Mouse (Mus musculus): Measurements from ENCODE around the gene Cend1.

The Cend1 gene

DNA sequence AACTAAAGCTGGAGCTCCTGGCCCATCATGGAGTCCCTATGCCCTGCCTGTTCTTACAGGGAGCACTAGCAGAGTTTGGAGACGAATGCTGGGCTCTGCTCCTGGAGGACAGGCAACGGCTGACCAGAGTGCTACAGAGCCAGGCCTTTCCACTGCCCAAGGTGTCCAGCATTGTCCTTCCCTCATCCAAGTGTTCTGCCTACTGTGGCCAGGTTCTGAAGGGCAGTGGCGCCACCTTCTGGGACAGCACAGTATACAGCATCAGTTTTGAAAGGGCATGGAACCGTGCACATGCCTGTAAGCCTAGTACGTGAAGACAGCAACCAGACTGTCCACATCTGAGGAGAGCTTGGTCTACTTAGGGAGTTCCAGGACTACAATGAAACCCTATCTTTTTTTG lies 26.0 kb downstream of the Cend1 start:
- ATAC-seq (ENCODE audit: insufficient number of reproducible peaks, low FRiP score, low TSS enrichment) = peak; percentile 20; the same call in 1 of the 2 replicates

DNA sequence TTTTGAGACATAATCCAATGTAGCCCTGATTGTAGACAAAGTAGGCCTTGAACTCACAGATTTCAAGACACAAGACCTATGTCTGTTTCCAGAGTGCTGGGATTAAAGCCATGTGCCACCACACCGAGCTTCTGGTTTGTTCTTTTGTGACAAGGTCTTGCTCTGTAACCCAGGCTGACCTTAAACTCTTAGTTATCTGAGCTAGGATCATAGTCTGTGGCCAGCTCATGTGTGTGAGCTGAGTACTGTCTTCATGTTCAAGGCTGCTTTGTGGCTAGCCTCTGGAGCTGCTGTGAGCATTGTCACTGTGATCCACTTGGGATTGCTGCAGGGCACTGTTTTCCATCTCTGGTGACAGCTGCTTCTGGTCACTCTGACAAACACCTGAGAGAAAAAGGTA lies 33.9 kb downstream of the Cend1 start:
- no peak for ATAC-seq (ENCODE audit: insufficient number of reproducible peaks, low FRiP score, low TSS enrichment)

DNA sequence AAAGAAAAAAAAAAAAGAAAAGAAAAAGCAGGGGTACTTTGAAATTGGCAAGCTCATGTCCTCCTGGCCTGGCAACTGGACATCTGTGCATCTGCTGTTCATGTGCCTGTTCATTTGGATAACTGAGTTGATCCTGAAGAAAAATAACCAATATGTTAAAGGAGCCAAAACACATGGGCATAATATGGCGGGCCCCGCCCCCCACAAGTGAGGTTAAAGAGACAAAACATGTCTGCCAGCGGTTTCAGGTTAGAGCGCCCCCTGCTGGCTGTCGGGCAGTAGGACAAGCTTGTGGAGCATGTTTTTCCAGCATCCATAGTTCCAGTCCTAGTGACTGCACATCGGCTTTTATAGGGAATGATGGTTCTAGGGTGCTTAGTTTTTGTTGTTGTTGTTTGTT lies 34.5 kb downstream of the Cend1 start:
- no peak for ATAC-seq (ENCODE audit: insufficient number of reproducible peaks, low FRiP score, low TSS enrichment)

DNA sequence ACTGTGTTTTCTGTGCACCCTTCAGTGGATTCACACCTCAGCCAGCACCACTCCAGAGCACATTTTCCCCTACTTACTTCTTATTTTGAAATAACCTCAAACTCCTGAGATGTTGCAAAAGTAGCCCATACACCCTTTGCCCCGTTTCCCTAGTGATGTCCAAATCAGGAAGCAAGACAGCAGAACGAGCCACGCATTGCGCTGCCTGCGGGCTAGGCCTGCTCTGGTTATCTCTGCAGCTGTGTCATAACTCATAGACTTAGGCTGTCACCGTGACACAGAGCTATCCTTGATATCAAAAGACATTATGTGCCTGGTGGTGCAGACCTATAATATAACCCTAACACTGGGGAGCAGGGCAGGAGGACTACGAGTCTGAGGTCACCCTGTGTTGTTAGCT lies 35.1 kb downstream of the Cend1 start:
- no peak for ATAC-seq (ENCODE audit: insufficient number of reproducible peaks, low FRiP score, low TSS enrichment)

DNA sequence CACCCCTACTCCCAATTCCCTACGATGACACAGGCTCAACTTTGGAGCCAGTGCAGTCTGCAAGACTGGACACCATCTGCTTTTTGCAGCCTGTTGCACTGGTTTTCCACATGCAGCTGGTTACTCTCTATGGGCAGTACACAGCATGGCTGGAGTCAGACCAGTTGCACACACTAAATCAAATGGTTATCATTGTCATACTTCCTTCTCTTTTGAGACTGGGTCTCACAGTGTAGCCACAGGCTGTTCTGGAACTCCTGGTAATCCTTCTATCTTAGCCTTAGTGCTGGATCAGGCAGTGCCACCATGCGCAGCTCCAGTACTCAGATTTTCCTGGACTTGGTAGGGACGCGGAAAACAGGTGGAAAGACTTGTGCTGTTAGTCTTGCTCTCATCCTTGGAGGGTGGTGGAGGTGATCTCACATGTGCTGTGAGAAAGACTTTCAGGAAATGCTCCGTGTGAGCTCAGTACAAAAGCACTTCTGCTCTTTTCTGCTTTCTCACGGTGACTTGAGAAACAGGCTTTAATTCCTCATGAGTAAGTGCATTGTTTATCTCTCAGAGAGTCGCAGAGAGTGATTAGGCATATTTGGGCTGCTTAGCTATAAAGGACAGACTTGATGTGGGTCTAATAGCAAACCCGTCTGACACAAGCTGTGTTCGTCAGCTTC lies 36.6 kb downstream of the Cend1 start:
- ATAC-seq (ENCODE audit: insufficient number of reproducible peaks, low FRiP score, low TSS enrichment) = no peak

DNA sequence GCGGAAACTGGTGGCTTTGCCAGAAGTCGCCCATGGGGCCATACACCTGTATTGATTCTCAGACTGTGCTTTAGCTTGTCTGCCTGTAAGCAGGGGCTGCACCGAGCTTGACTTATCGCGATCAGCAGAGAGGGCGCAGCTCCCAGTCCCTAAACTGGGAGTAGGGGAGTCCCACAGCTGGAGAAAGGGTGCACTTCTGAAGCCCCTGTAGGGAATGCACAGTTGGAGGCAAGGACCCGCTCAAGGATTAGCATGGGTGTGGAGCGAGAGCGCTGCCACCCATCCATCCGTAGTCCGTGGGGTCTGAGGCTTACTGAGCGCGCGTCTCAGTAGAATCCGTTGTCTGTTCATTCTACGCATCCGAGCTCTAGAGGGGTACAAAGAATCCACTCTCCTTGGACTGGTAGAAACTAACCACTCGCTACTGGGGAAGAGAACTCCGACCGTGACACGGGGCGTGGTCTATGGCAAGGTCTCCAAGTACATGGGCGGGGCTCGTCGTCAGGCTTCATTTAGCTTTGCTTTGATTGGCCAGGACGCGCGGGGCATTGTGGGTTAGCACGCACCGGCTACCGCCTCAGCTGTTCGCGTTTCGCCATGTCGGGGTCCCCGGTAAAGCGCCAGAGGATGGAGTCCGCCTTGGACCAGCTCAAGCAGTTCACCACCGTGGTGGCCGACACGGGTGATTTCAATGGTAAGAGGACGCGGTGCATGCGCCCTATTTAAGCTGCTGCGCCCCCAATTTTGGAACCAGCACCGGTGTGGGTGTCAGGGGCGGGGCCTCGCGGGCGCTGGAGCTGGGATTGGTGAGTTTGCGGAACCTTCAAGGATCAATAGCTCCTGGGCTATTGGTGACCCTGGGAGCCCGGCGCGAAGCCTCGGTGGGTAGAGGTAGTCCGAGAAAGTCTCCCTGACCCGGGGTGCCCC lies 37.4 kb downstream of the Cend1 start, which contains the start of gene Taldo1:
Taldo1 (plus strand) TSS at position 575 of the 927 bp plus-strand sequence.
- peak; percentile 94 for ATAC-seq (ENCODE audit: insufficient number of reproducible peaks, low FRiP score, low TSS enrichment)

DNA sequence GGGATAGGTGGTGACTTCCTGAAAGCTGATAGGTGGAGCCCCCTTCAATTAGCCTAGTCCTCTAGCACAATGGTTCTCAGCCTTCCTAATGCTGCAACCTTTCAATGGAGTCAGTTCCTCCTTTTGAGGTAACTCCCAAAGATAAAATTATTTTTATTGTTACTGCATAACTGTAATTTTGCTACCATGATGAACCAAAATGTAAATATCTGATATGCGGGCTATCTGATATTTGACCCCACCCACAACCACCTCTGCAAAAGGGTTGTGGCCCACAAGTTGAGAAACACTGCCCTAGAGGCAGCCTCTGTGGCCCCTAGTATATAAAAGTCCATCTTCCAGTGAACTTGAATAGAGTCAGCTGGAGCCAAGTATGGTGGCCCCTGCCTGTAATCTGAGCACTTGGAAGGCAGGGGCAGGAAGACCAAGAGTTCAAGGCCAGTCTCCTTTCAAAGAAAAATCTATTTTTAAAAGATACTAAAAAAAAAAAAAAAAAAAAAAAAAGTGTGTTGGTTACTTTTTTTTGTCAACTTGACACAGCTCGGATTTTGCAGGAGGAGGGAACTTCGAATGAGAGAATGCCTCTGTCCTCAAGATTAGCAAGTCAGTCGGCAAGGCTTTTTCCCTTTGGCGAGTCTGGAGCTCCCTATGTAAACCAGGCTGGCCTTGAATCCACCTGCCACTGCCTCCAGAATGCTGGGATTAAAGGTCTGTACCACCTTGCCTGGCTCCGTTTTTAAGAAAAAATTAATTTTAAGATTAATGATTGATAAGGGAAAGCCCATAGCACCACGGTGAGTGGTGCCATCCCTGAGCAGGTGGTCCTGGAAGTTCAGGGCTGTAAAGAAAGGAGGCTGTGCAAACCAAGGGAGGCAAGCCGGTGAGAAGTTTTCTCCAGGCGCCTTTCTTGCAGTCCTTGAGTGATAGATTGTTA lies 38.7 kb downstream of the Cend1 start:
- no peak for ATAC-seq (ENCODE audit: insufficient number of reproducible peaks, low FRiP score, low TSS enrichment)

DNA sequence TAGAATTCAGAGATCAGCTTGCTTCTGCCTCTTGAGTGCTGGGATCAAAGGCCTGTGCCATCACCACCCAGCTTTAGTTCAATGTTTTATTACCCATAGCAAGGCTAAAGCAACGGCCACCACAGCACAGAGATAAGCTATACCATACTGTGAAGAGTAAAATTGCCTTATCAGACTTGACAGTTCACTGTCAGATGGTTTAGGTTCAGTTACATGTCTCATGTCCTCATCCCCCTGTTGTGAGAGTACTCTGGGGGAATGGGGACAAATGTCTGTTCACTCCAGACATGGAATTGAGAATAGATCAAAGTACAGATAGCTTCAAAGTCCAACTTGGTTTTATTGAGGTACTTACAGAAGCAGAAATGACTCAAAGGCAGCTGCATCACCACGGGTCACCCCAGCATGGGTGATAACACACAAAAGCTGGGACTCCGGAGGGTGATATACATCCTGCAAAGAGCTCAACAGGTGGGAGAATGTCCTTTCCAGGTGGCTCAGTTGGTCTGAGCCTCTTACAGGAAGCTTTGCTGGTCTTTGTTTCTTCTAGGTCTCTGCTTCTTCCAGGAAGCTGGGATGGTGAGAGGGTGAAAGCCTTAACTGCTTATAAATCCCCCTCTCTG lies 40.7 kb downstream of the Cend1 start:
- ATAC-seq (ENCODE audit: insufficient number of reproducible peaks, low FRiP score, low TSS enrichment) = no peak

DNA sequence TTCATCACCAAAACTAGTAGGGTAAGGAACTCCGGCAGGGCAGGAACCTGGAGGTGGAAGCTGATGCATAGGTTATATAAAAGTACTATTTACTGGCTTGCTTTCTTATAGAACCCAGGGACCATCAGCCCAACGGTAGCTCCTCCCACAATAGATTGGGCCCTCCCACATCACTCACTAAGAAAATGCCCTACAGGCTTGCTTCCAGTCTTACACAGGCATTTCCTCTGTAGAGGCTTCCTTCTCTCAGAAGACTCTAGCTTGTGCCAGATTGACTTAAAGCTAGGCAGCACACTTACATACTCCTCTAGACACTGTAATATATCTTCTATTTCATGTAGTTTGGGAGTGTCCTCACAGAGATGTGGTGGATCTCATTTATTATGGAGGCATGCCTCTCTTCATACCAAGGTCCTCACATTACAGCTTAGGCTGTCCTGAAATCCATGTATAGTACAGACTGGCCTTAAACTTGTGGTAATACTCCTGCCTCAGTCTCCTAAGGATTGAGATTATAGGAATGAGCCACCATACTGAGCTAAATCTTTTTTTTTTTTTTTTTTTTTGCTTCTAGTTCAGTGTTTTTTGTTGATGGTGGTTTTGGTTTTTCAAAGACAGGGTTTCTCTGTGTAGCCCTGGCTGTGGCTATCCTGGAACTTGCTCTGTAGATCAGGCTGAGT lies 41.3 kb downstream of the Cend1 start:
- no peak for ATAC-seq (ENCODE audit: insufficient number of reproducible peaks, low FRiP score, low TSS enrichment)

DNA sequence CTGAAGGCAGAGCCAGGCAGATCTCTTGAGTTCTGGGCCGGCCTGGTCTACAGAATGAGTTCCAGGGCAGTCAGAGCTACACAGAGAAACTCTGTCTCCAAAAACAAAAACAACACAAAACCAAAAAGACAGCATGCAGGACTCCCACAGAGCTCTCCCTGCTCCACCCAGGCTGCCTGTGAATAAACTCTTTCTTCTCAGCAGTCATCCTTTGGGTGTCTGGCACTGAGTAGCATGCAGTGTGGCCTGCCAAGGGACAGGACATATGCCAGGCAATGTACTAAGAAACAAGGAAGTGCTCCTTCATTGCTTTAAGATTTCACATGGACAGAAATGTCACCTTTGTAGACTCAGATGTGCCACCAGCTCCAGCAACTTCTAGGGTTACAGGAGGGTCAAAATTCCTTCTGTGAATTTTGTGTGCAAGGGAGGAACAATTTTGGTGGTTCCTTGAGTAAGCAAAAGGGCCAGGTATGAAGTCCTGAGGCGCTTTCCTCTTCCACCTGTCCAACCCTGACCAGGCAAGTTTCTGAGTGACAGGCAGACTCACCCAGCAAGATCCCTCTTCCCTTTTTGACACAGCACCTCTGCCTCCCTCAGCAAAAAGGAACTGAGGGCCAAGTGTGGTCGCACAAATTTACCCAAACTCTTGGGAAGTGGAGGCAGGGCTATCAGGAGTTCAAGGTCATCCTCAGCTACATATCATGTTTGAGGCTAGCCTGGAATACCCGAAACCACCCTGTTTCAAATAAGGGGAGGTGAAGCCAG lies 48.0 kb downstream of the Cend1 start:
- no peak for ATAC-seq (ENCODE audit: insufficient number of reproducible peaks, low FRiP score, low TSS enrichment)

DNA sequence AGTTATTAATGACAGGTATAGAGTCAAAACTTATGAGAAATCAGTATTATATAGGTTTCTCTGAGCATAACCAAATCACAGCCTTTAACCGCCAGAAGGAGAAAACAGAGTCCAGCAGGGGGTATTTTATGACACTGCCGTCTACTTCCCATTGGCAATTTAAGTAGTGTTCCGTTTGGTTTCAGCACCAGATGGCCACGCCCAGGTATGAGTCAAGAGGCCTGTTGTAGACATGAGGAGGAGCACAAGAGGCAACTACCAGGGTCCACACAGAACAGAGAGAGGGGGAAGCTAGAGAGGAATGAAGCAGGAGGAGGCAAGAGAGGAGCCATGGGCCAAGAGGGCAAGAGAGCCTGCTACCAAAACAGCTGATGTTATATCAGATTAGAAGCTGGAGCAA lies 49.7 kb downstream of the Cend1 start:
- no peak for ATAC-seq (ENCODE audit: insufficient number of reproducible peaks, low FRiP score, low TSS enrichment)

Data from cerebellum, adult (tissue).